Mouse (Mus musculus) MEL (cell line): ENCODE measurements around the gene Gif.

Experiments
- CHD2 ChIP-seq: IDR thresholded peaks from 2 replicates; pipeline ENCODE4 v1.6.1; 2011; ENCODE audit warnings: low read length, improper control_type of control experiment
- CTCF ChIP-seq, 3 experiments: IDR thresholded peaks in 2 of 3; conservative IDR thresholded peaks in 1 of 3; 2 replicates each; pipeline ENCODE4 v1.5.1; 2011 to 2012; ENCODE audit warnings: low read length in 3 of 3, low read depth in 2 of 3, mild to moderate bottlenecking in 2 of 3, improper control_type of control experiment in 1 of 3, inconsistent platforms in 1 of 3, mixed read lengths in 1 of 3, moderate library complexity in 1 of 3; ENCODE audit not compliant: control insufficient read depth in 1 of 3, insufficient read depth in 1 of 3, poor library complexity in 1 of 3, severe bottlenecking in 1 of 3
- E2F4 ChIP-seq: IDR thresholded peaks from 2 replicates; pipeline ENCODE4 v1.6.1; 2011; ENCODE audit warnings: low read depth, low read length, improper control_type of control experiment, borderline replicate concordance
- HCFC1 ChIP-seq: IDR thresholded peaks from 2 replicates; pipeline ENCODE4 v1.6.1; 2012; ENCODE audit warnings: low read depth, mild to moderate bottlenecking, inconsistent platforms, low read length, improper control_type of control experiment, moderate library complexity
- KAT2A ChIP-seq: conservative IDR thresholded peaks from 2 replicates; pipeline ENCODE4 v1.6.1; 2012; ENCODE audit warnings: low read depth, low read length, improper control_type of control experiment, inconsistent platforms
- MAFK ChIP-seq: IDR thresholded peaks from 2 replicates; pipeline ENCODE4 v1.6.1; 2011; ENCODE audit warnings: low read depth, mild to moderate bottlenecking, low read length, improper control_type of control experiment, borderline replicate concordance
- MAZ ChIP-seq: IDR thresholded peaks from 2 replicates; pipeline ENCODE4 v1.6.1; 2012; ENCODE audit warnings: low read depth, mild to moderate bottlenecking, inconsistent platforms, low read length, improper control_type of control experiment
- NELFE ChIP-seq: IDR thresholded peaks from 2 replicates; pipeline ENCODE4 v1.6.1; 2011; ENCODE audit warnings: low read depth, low read length, improper control_type of control experiment
- POLR2A ChIP-seq, 2 experiments: IDR thresholded peaks; 2 replicates each; pipeline ENCODE4 v1.6.1; 2011 to 2012; ENCODE audit warnings: low read length in 2 of 2, mild to moderate bottlenecking in 2 of 2, control low read depth in 1 of 2, improper control_type of control experiment in 1 of 2, low read depth in 1 of 2, moderate library complexity in 1 of 2; ENCODE audit not compliant: control insufficient read depth in 1 of 2, insufficient read depth in 1 of 2, poor library complexity in 1 of 2
- POLR2AphosphoS2 ChIP-seq: IDR thresholded peaks from 2 replicates; pipeline ENCODE4 v1.6.1; 2011; ENCODE audit warnings: low read length, improper control_type of control experiment
- USF1 ChIP-seq: IDR thresholded peaks from 2 replicates; pipeline ENCODE4 v1.6.1; 2014; ENCODE audit warnings: low read depth, mild to moderate bottlenecking, inconsistent platforms, low read length, improper control_type of control experiment, moderate library complexity
- USF2 ChIP-seq, 2 experiments: IDR thresholded peaks; 2 replicates each; pipeline ENCODE4 v1.6.1; 2011 to 2012; ENCODE audit warnings: improper control_type of control experiment in 2 of 2, low read length in 2 of 2, borderline replicate concordance in 1 of 2, inconsistent platforms in 1 of 2, low read depth in 1 of 2, mild to moderate bottlenecking in 1 of 2; ENCODE audit not compliant: insufficient read depth in 1 of 2
- ZMIZ1 ChIP-seq: IDR thresholded peaks from 2 replicates; pipeline ENCODE4 v1.6.1; 2012; ENCODE audit warnings: low read depth, mild to moderate bottlenecking, inconsistent platforms, low read length, improper control_type of control experiment, moderate library complexity
- ZNF384 ChIP-seq: IDR thresholded peaks from 2 replicates; pipeline ENCODE4 v1.6.1; 2012; ENCODE audit warnings: low read depth, mild to moderate bottlenecking, inconsistent platforms, low read length, improper control_type of control experiment

DNA sequence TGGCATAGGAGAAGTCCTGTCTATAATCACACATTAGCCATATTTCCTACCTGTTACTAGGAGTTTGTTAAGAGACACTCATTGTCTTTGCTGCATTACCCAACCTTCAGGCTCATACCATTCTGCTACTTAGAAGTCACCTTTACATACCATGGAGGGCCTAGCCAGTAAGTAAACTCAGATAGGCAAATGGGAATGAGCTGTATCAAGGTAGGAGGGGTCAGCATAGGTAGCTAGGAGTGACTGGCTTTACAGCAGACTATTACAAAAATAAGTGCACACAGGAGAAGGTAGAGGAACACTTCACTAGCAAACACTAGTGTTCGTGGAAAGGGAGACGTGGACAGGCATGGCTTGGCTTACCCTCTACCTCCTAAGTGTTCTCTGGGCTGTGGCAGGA, at the start of gene Gif:
- TF ChIP-seq KAT2A (no peak), MAFK (no peak), POLR2AphosphoS2 (no peak), CTCF (IDR thresholded peaks at IDR 0.05 in 2 of 3, conservative IDR thresholded peaks at IDR 0.05 in 1 of 3; ENCODE audit: control insufficient read depth in 1 of 3, insufficient read depth in 1 of 3, low read depth in 2 of 3, low read length in 3 of 3, poor library complexity in 1 of 3, severe bottlenecking in 1 of 3) (no peak), E2F4 (no peak), POLR2A (IDR thresholded peaks at IDR 0.05; ENCODE audit: control insufficient read depth in 1 of 2, insufficient read depth in 1 of 2, low read depth in 1 of 2, low read length in 2 of 2, poor library complexity in 1 of 2) (no peak), NELFE (no peak), USF1 (no peak), MAZ (no peak), ZMIZ1 (no peak), USF2 (IDR thresholded peaks at IDR 0.05; ENCODE audit: borderline replicate concordance in 1 of 2, insufficient read depth in 1 of 2, low read depth in 1 of 2, low read length in 2 of 2) (no peak), ZNF384 (no peak), CHD2 (no peak), HCFC1 (no peak)
